Mouse (Mus musculus) midbrain, embryonic 15.5 days (tissue): Measurements from ENCODE around the gene Rtkn. TPM values are rescaled to one million over a fixed set of nuclear protein-coding genes. Genes with fewer than 3 reads are reported as not detected.
A peak's percentile ranks its signal among the peaks of the same experiment; 100 is the strongest.

Experiments used
- ATAC-seq: fragments of 200-750 bp; cut with Nextera tagmentation; replicated peaks from 2 replicates; pipeline ENCODE4 v1.8.0; 2017; ENCODE audit warnings: moderate TSS enrichment
- H3K27ac ChIP-seq: fragments of 300-500 bp; sonication (generic); 2 replicates; pipeline ENCODE4 v1.5.1; 2015; ENCODE audit warnings: mild to moderate bottlenecking, inconsistent platforms
- H3K27me3 ChIP-seq: fragments of 300-500 bp; sonication (generic); replicated peaks from 2 replicates; pipeline ENCODE4 v1.6.1; 2015; ENCODE audit warnings: inconsistent platforms
- H3K36me3 ChIP-seq: fragments of 300-500 bp; sonication (generic); replicated peaks from 2 replicates; pipeline ENCODE4 v1.6.1; 2015; ENCODE audit warnings: inconsistent platforms
- H3K4me1 ChIP-seq: fragments of 300-500 bp; sonication (generic); 2 replicates; pipeline ENCODE4 v1.6.1; 2015; ENCODE audit warnings: inconsistent platforms
- H3K4me2 ChIP-seq: fragments of 300-500 bp; sonication (generic); 2 replicates; pipeline ENCODE4 v1.6.1; 2015; ENCODE audit warnings: inconsistent platforms, mild to moderate bottlenecking, moderate library complexity
- H3K4me3 ChIP-seq: fragments of 300-500 bp; sonication (generic); 2 replicates; pipeline ENCODE4 v1.5.1; 2015; ENCODE audit warnings: mild to moderate bottlenecking, inconsistent platforms
- H3K9ac ChIP-seq: fragments of 300-500 bp; sonication (generic); 2 replicates; pipeline ENCODE4 v1.6.1; 2015; ENCODE audit warnings: mild to moderate bottlenecking, inconsistent platforms
- H3K9me3 ChIP-seq: fragments of 300-500 bp; sonication (generic); 2 replicates; pipeline ENCODE4 v1.6.1; 2016; ENCODE audit warnings: inconsistent platforms
- WGBS: fragments of 180-500 bp; shearing (Covaris S2); methylation state at CpG from one replicate; pipeline ENCODE4 v1.1.7; 2015; ENCODE audit warnings: mixed read lengths; 5-methylcytosine and 5-hydroxymethylcytosine counted together
- polyA plus RNA-seq: library from polyadenylated mRNA; unstranded; fragments of >200 nt; fragmentation: Nextera tagmentation; extraction: Ambion mirVana; gene quantifications from 2 replicates; pipeline ENCODE4 v1.2.1, GENCODE M21; 2015

The Rtkn gene
- polyA plus RNA-seq, 1 experiment from 2014 or later = 10.9 TPM

DNA sequence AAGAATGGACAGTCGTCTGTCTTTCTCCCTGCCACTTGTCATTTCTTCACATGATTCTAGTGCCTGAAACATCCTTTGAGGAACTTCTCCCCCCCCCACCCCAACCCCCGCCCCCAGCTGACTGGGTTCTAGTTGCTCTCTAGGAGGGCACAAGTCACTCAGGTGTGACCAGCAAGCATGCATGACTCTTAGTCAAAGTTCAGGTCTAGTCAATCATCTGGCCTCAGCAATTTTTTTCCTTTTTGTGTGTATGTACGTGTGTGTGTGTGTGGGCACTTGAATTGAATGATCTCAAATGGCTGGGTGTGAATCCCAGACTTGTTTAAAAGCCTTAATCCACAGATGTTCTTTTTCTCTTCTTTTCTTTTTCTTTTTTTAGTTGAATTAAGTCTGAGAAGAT, 1.0 kb upstream of the Rtkn start:
- no peak for ATAC-seq
- no peak overlapping the region for H3K27ac ChIP-seq
- H3K9me3 ChIP-seq = no peaks in the 10 kb centered on the region
- no peak overlapping the region for H3K4me3 ChIP-seq
- no peak overlapping the region for H3K9ac ChIP-seq
- 68% methylated on average over 3 of the region's 3 CpGs for WGBS
- H3K4me2 ChIP-seq = no peak overlapping the region
- no peaks in the 10 kb centered on the region for H3K36me3 ChIP-seq
- peaks cover 30% of the 10 kb centered on the region for H3K4me1 ChIP-seq
- H3K27me3 ChIP-seq = peaks cover 9% of the 10 kb centered on the region; the same call in 1 of the 2 replicates

DNA sequence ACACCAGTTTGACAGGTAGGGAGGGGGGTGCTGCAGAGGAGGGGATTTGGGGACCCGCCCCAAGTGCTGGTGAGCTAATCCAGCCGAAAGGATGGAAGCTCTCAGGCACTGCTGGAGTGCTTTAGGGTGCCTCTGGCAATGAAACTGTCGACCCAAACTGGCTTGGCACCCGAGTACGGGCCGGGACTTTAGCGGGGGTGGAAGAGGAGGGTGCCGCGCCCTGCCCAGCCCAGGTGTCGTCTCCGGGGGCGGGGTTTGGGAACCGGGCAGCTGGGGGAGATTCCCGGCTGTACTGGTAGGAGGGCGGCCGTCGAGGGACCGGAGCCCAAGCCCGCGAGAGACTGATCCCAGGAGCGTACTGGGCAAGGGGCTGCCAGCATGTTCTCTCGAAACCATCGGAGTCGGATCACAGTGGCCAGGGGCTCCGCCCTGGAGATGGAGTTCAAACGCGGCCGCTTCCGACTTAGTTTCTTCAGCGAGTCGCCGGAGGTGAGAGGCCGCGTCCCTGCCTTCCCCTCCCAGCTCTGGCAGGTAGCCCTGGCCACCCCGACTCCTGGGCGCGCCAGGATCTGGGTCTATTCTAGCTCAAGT, 403 bp downstream of the Rtkn start:
- H3K9ac ChIP-seq = no peak overlapping the region
- no peak for ATAC-seq
- H3K4me1 ChIP-seq = peaks cover 30% of the 10 kb centered on the region

DNA sequence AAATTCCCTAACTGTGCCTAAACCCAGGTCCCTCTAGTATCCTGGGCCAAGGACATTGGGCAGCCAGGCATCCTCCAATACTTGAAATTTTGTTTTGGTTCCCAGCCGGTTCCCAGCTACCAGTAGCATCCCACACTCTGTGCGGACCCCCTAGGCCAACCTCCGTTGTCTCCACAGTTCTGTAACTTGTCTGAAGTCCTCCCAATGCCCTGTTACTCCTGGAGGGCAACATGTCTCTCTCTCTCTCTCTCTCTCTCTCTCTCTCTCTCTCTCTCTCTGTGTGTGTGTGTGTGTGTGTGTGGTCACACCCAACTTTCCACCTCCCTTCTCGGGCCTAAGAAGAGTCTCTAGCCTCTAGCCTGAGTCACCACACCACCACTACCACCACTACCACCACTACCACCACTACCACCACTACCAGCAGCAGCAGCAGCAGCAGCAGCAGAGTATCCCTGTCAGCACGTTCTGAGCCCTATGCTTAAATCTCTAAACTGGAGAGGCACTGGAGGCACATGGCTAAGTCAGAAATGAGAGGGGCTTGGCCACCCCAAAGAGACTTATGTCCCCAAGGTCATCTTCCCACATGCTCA, 1.1 kb downstream of the Rtkn start:
- H3K27me3 ChIP-seq = peaks cover 9% of the 10 kb centered on the region; the same call in 1 of the 2 replicates
- H3K9ac ChIP-seq = 0 out of 2 replicates have a peak overlapping the region, but pooled peaks have one; percentile 4
- no peaks in the 10 kb centered on the region for H3K9me3 ChIP-seq
- 10% methylated on average over 5 of the region's 5 CpGs for WGBS
- peak overlapping the region; percentile 31 for H3K4me3 ChIP-seq
- H3K4me1 ChIP-seq = peaks cover 30% of the 10 kb centered on the region
- no peaks in the 10 kb centered on the region for H3K36me3 ChIP-seq
- ATAC-seq = no peak
- H3K4me2 ChIP-seq = peak overlapping the region; percentile 49
- H3K27ac ChIP-seq = peak overlapping the region; percentile 76

More for the DNA sequence above, 403 bp downstream of the Rtkn start:
- 0 out of 2 replicates have a peak overlapping the region, but pooled peaks have one; percentile 3 for H3K4me3 ChIP-seq
- no peaks in the 10 kb centered on the region for H3K9me3 ChIP-seq
- H3K27me3 ChIP-seq = peaks cover 9% of the 10 kb centered on the region; the same call in 1 of the 2 replicates
- peak overlapping the region; percentile 31 for H3K4me2 ChIP-seq
- 9% methylated on average over 37 of the region's 37 CpGs for WGBS
- no peak overlapping the region for H3K27ac ChIP-seq
- no peaks in the 10 kb centered on the region for H3K36me3 ChIP-seq

DNA sequence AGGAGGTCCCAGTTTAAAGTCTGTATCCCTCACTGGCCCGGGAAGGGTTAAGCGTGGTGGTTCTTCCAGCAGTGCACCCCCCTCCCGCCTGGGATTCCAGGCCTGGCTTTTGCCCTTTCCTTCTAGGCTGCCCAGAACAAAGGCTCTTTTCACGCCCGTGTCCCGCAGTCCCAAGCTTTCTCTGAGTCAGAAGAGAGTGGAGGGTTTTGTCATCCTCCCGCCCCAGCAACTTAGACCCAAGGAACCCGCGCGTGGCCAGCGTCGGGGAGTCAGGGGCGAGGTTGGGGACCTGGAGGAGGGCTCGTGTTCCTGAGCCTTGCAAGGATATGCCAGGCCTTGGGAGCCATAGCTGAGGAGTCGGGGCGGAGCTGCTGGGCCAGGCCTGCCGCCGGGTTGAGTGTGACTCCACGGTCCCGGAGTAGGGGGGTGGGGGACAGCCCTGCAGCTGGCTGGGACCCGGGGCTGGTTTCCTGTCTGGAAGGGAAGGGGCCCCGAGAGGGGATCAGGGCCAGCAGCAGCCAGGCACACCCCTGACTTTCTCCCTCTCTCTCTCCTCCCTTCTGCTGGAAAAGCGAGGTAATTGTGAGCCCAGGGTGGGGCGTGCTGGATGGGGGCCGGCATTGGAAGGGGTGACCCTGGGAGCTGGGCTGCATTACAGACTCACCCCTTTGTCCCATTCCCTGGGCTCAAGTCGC, 1.8 kb downstream of the Rtkn start:
- H3K9ac ChIP-seq = peak overlapping the region; percentile 4
- WGBS = under 1% methylated on average over 25 of the region's 26 CpGs
- H3K4me3 ChIP-seq = peak overlapping the region; percentile 31
- H3K9me3 ChIP-seq = no peaks in the 10 kb centered on the region
- peaks cover 9% of the 10 kb centered on the region; the same call in 1 of the 2 replicates for H3K27me3 ChIP-seq
- peaks cover 32% of the 10 kb centered on the region for H3K4me1 ChIP-seq
- peak overlapping the region; percentile 76 for H3K27ac ChIP-seq
- peak; percentile 68 for ATAC-seq
- no peaks in the 10 kb centered on the region for H3K36me3 ChIP-seq
- H3K4me2 ChIP-seq = peak overlapping the region; percentile 49

DNA sequence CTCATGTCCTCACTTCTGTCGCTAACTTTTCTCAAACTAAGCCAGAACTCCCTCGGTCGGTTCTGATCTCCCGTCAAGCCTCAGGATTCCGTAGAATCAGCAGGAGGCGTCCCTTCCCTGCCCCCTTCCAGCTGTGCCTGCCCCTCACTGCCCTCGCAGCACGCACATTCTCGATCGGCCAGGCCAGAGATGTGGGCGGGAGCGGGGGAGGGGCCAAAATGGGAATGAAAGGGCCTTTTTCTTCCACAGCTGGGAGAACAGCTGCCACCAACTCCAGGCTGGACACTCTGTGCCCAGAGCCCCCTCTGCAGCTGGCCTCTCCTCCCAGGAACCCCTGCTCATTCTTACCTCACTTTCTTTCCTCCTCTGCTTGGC, 2.3 kb downstream of the Rtkn start:
- WGBS = 2% methylated on average over 12 of the region's 12 CpGs

DNA sequence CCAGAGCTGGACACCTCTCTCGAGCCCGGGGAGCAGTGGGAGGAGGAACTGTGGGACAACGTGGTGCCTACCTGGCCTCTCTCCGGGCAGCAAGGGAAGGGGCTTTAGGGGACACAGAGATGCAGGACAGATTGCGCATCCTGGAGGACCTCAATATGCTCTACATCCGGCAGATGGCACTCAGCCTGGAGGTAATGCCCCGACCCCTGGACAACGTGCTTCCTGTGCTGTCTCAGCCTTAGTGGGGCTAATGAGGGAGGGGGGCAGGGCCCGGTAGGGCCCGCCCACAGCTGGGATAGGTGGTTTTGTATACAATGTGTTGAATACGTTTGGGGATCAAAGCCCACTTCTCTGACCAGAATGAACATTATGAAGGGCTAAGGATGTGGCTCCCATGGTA, 2.8 kb downstream of the Rtkn start:
- Histone ChIP-seq H3K4me1 (peaks cover 38% of the 10 kb centered on the region), H3K4me3 (peak overlapping the region; percentile 31), H3K9me3 (no peaks in the 10 kb centered on the region), H3K9ac (no peak overlapping the region), H3K4me2 (peak overlapping the region; percentile 49), H3K27me3 (peaks cover 9% of the 10 kb centered on the region; the same call in 1 of the 2 replicates), H3K27ac (peak overlapping the region; percentile 76), H3K36me3 (no peaks in the 10 kb centered on the region)
- 1% methylated on average over 11 of the region's 11 CpGs for WGBS
- no peak; the same call in 1 of the 2 replicates for ATAC-seq

More for the DNA sequence above, 2.3 kb downstream of the Rtkn start:
- H3K27ac ChIP-seq = peak overlapping the region; percentile 76
- H3K9ac ChIP-seq = peak overlapping the region; percentile 4; the same call in 1 of the 2 replicates
- peak overlapping the region; percentile 31 for H3K4me3 ChIP-seq
- peaks cover 9% of the 10 kb centered on the region; the same call in 1 of the 2 replicates for H3K27me3 ChIP-seq
- H3K4me2 ChIP-seq = peak overlapping the region; percentile 49
- no peaks in the 10 kb centered on the region for H3K36me3 ChIP-seq
- H3K9me3 ChIP-seq = no peaks in the 10 kb centered on the region
- ATAC-seq = peak; percentile 24
- H3K4me1 ChIP-seq = peaks cover 38% of the 10 kb centered on the region

DNA sequence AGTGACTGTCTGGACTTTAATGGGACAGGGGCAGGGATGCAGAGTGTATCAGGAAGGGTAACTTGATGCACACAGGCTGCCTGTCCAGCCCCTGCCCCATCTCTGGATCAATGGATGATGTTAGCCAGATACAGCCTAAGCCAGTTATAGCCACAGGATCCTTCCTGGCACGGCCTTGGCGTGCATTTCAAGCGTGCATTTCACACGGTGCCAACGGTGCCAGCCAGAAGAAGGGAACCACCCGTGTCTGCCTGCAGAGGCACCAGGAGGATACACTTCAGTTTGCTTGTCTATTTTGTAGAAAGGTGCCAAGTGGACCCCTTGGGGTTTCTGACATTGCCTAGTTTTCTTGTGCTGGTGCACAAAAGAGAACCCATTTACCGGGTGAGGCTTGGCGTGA, 4.8 kb downstream of the Rtkn start:
- Histone ChIP-seq H3K27ac (no peak overlapping the region), H3K27me3 (peaks cover 6% of the 10 kb centered on the region; the same call in 1 of the 2 replicates)

DNA sequence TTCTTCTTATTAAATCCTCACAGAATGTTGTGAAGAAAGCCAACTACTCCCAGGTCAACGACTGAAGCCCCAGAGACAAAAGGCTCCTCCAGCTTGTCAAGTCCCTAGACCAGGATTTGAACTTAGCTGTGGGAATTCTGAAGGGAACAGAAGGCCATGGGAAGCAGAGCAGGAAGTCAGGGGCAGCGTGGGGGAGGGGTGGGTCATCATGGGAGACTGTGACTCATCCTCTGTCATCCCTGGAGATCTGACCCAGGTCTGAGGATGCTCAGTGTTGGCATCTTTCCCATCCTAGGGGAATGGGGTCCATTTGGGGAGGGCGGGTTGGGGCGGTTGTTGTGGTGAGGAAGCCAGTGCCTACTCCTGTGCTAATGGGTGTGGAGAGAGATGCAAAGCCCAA, 6.4 kb downstream of the Rtkn start:
- 0 out of 2 replicates have a peak, but pooled peaks cover 2% of the 10 kb centered on the region for H3K27me3 ChIP-seq
- no peak overlapping the region for H3K27ac ChIP-seq
- no peak for ATAC-seq
- peak overlapping the region; percentile 21; the same call in 1 of the 2 replicates for H3K9ac ChIP-seq
- H3K4me2 ChIP-seq = peak overlapping the region; percentile 53
- H3K4me3 ChIP-seq = peak overlapping the region; percentile 28; the same call in 1 of the 2 replicates
- no peaks in the 10 kb centered on the region for H3K9me3 ChIP-seq
- peaks cover 28% of the 10 kb centered on the region for H3K4me1 ChIP-seq
- WGBS = 40% methylated on average over 4 of the region's 4 CpGs
- no peaks in the 10 kb centered on the region for H3K36me3 ChIP-seq

More for the DNA sequence above, 4.8 kb downstream of the Rtkn start:
- Histone ChIP-seq H3K9ac (no peak overlapping the region), H3K4me3 (no peak overlapping the region), H3K4me2 (no peak overlapping the region), H3K36me3 (no peaks in the 10 kb centered on the region), H3K9me3 (no peaks in the 10 kb centered on the region), H3K4me1 (peaks cover 38% of the 10 kb centered on the region)
- WGBS = 89% methylated on average over 8 of the region's 8 CpGs
- no peak for ATAC-seq

DNA sequence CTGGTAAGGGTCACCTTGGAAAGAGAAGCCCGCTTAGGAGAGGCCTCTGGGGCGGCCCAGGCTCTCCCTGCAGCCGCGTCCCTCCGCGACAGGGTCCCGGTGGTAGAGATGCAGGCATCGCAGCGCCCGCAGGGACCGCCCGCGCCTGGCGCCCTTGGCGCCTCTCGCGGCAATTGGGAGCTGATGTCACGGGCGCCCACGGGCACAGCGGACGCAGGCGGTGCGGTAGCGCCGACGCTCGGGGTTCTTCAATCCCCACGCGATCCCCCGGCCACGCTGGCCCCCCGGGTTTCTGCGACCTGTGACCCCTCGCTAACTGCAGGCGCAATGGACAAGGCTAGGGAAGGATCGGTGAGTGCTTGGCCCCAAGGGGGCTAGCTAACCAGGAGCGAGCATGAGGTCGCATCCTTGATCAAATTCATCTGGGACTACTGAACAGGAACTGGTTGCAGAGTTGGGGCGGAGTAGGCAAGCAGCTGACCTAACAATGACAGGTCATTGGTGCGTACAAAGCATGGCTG, 7.0 kb downstream of the Rtkn start:
- ATAC-seq = peak; percentile 22
- H3K4me1 ChIP-seq = peaks cover 21% of the 10 kb centered on the region

DNA sequence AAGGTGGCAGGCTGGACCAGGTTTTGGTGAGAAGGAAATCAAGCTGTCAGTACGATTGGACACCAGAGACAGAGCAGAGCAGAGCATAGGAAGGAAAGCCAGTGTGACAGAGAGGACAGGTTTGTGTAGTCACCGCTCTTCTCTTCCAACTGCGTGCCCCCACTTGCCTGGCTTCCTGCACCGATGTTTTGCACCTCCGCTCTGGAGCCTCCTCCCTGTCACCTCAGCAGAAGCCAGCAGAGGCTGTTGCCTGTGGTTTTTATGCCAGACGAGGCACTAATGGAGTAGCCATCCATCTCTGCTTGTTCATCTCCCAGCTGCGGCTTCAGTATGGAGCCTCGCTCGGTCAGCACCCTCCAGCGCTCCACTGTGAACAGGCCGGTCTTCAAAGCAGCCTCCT, 7.6 kb downstream of the Rtkn start:
- no peak for ATAC-seq
- H3K27me3 ChIP-seq = no peaks in the 10 kb centered on the region
- 57% methylated on average over 11 of the region's 11 CpGs for WGBS
- no peak overlapping the region for H3K9ac ChIP-seq
- H3K4me2 ChIP-seq = peak overlapping the region; percentile 53; the same call in 1 of the 2 replicates
- H3K4me1 ChIP-seq = peaks cover 15% of the 10 kb centered on the region
- no peaks in the 10 kb centered on the region for H3K9me3 ChIP-seq
- no peaks in the 10 kb centered on the region for H3K36me3 ChIP-seq
- no peak overlapping the region for H3K27ac ChIP-seq
- H3K4me3 ChIP-seq = no peak overlapping the region

More for the DNA sequence above, 7.0 kb downstream of the Rtkn start:
- Histone ChIP-seq H3K4me3 (peak overlapping the region; percentile 28), H3K9ac (peak overlapping the region; percentile 21), H3K27ac (no peak overlapping the region), H3K27me3 (no peaks in the 10 kb centered on the region), H3K36me3 (no peaks in the 10 kb centered on the region), H3K4me2 (peak overlapping the region; percentile 53), H3K9me3 (no peaks in the 10 kb centered on the region)
- WGBS = 1% methylated on average over 41 of the region's 41 CpGs

DNA sequence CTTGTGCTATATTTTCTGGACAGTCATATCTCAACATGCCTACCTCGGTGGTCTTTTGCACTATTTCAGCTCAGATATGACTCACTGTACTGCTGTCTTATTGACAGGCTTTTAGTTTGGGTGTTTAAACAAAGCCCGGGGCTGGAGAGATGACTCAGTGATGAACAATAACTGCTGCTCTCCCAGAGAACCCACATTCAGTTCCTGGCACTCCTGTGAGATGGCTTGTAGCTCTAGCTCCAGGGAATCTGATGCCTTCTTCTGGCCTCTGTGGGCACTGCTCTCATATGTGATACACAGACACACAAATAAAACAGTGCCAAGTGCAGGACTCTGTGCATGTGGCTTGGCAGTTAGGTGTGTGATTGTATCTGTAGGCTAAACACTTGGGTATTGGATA, 9.9 kb downstream of the Rtkn start:
- no peak overlapping the region for H3K27ac ChIP-seq
- H3K4me2 ChIP-seq = no peak overlapping the region
- no peak overlapping the region for H3K4me3 ChIP-seq
- H3K9me3 ChIP-seq = no peaks in the 10 kb centered on the region
- H3K27me3 ChIP-seq = no peaks in the 10 kb centered on the region
- no peak overlapping the region for H3K9ac ChIP-seq
- H3K4me1 ChIP-seq = peaks cover 8% of the 10 kb centered on the region
- H3K36me3 ChIP-seq = no peaks in the 10 kb centered on the region
- 84% methylated on average over 2 of the region's 2 CpGs for WGBS
- ATAC-seq = no peak

DNA sequence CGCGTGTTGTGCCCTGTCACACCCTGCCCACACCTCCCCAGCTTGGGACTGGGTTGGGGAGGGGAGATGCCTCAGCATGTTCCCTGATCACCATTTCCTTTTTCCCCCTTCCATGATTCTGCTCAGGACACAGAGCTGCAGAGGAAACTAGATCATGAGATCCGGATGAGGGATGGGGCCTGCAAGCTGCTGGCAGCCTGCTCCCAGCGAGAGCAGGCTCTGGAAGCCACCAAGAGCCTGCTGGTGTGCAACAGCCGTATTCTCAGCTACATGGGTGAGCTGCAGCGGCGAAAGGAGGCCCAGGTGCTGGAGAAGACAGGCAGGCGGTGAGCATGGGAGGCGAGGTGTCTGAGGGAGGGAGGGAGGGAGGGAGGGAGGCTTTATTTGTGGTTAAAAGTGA, 10.5 kb downstream of the Rtkn start:
- Histone ChIP-seq H3K9me3 (no peaks in the 10 kb centered on the region), H3K27ac (no peak overlapping the region), H3K4me2 (no peak overlapping the region), H3K27me3 (no peaks in the 10 kb centered on the region), H3K9ac (no peak overlapping the region), H3K4me1 (peaks cover 8% of the 10 kb centered on the region), H3K36me3 (no peaks in the 10 kb centered on the region), H3K4me3 (no peak overlapping the region)
- WGBS = 76% methylated on average over 9 of the region's 9 CpGs
- no peak for ATAC-seq
